Mouse (Mus musculus) embryo, embryonic 9.5 days (tissue): Measurements from ENCODE around the gene Ccnyl1.

ENCODE experiments used
- DNase-seq: peaks from one replicate; pipeline ENCODE4 v3.0.0-alpha.2; 2017; ENCODE audit errors: extremely low spot score

The Ccnyl1 gene

DNA sequence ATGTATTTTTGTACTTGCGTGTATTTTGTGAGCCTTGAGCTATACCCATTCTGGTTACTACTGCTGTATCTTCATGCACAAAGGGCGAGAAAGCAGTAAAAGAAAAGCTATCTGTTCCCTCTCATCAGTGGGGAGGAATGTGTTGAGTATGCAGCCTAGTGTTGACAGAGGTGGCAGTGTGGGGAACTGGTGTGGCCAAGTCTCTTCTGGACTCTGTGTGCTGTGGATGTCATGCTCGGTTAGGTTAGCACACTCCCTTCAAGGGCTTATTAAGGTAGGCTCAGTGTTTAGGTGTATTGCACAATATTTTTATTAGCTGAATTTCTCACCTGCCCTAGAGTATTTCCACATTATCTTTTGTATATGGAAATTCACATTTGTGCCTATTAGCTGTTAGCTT is 11.5 kb downstream of the Ccnyl1 start:
- no peak for DNase-seq

DNA sequence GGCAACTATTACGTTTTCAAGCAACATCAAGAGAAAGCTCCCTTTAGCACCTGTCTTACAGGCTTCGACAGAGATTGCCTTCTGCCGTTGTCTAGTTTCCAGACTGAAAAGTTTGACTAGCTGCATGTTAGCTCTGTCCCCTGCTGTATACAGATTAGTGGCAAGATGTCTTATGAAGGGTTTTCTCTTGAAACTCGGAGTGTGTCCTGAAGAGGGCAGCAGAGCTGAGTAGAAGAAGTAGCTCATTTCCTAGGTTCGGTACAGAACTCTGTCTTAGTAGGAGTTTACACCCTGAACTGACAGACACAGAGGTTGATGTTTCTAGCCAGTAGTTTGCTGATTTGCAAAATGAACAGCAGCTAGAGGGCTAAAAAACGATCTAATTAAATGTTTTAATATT is 15.0 kb downstream of the Ccnyl1 start:
- DNase-seq: peak; percentile 33

GRCm38 (mm10) chr1:64706610-64707009 is 16.4 kb downstream of the Ccnyl1 start:
- no peak for DNase-seq

GRCm38 (mm10) chr1:64709891-64710290 is 19.6 kb downstream of the Ccnyl1 start:
- DNase-seq: no peak

GRCm38 (mm10) chr1:64712006-64712760 is 21.9 kb downstream of the Ccnyl1 start:
- DNase-seq: no peak

GRCm38 (mm10) chr1:64715458-64715857 is 25.2 kb downstream of the Ccnyl1 start:
- no peak for DNase-seq

GRCm38 (mm10) chr1:64716589-64717304 is 26.5 kb downstream of the Ccnyl1 start:
- no peak for DNase-seq

DNA sequence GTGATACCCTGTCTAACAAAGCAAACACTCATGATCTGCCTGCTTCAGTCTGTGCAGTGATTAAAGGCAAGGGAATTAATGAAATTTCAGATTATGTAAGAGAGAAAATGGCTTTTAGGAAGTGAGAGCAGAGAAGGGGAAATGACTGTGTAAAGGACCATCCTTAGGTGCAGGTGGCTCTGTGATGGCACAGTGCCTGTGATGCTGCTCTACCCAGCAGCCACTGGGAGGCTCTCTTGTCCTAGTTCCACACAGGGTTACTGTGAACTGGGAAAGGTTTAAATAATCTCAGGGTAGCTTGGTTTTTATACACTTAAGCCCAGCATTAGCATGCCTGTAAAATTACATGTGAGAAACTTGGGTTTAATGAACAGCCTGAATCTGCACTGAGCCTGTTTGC is 27.2 kb downstream of the Ccnyl1 start:
- no peak for DNase-seq

DNA sequence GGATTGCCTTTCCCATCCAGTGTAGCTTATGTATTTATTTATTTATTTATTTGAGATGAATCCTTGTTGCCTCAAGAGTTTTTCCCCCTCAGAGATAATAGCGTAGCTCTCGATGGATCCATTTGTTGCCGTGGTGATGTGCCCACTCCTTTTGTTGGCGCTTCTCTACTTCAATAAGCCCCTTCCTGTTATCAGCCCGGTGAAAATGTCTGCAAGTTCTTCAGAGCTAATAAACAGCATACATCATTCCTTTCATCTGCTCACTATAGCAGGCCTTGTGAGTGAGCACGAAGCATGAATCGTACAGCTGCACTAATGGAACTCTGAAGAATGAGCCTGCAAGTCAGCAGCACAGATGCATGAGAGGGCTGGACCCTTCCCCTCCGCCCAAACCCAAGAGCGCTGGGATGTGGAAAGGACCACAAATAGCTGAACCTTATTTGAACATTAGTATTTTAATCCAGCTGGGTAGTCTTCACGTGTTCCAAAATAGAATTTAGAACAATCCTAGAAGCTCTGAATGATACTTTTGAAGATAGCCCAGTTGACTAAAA is 30.9 kb downstream of the Ccnyl1 start:
- no peak for DNase-seq

DNA sequence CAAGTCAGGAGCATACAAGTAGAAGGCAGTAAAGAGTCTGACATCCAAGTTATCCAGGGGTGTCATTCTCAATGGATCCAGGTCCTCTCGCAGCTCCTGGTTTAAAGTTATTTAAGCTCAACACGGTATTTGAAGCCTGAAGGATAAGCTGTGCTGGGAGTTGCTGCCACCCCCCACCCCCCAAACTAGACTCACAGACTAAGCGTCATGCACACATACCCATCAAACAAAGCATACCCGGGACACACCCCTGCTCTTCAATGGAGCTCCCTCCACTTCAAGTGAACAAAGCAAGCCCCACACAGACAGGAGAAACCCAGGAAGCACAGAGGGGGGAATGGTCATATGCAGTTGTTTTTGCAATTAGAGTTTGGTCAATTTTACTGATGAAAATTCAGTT is 39.8 kb downstream of the Ccnyl1 start:
- DNase-seq: no peak

- DNase-seq: no peak
Observed at GRCm38 (mm10) chr1:64731341-64732020, 41.2 kb downstream of the Ccnyl1 start.

DNA sequence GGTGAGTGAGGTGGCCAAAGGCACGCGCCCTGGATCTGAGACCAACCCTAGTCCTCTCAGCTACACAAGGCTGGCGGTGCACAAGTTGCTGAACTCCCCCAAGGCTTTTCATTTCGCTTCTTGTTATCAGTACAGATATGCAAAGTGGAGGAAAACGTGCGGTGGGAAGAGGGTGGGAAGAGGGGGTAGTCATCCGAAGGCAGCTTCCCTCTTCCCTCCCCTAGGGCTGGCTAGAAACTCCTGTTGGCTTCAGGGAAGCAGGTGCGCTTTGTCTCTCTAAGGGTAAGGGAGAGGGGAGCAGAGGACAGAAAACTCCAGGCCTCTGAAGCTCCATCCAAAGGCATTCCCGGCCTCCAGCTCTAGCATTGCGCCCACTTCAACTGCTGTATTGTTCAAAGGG is 41.9 kb downstream of the Ccnyl1 start:
- DNase-seq: no peak

GRCm38 (mm10) chr1:64732637-64733200 is 42.5 kb downstream of the Ccnyl1 start:
- no peak for DNase-seq

GRCm38 (mm10) chr1:64733453-64734245 is 43.4 kb downstream of the Ccnyl1 start:
- DNase-seq: no peak

DNA sequence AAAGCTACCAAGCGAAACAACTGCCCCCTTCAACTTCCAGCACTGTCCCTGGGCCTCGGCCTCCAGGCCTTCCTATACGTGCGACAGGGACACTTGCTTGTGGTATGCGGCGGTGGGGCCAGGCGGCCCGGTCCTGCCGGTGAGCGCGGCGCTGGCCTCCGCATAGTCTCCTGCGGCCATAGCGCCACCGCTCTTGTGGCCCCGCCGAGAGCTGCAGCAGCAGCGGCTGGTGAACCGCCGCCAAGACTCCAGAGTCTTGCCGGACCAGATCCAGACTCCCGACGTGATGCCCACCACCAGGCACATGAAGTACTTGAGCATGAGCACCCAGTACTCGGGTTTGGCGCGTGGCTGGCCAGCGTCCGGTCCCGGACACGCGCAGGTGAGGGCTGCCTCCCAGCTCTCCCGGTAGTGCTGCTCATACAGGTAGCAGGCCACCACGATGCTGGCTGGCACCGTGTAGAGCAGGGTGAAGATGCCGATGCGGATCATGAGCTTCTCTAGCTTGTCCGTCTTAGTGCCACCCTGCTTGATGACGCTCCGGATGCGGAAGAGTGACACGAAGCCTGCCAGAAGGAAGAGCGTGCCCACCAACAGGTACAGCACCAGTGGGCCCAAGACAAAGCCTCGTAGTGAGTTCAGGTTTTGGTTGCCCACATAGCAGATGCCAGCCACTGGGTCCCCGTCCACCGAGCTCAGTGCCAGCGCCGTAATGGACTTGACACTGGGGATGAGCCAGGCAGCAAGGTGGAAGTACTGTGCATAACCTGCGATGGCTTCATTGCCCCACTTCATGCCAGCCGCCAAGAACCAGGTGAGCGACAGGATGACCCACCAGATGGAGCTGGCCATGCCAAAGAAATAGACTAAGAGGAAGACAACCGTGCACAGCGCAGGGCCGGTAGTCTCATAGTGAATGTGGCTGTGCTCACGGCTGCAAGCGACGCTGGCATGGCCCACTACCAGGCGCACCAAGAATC is 44.8 kb downstream of the Ccnyl1 start:
- peak; percentile 59 for DNase-seq

GRCm38 (mm10) chr1:64735781-64736680 is 45.8 kb downstream of the Ccnyl1 start:
- peak; percentile 71 for DNase-seq

DNA sequence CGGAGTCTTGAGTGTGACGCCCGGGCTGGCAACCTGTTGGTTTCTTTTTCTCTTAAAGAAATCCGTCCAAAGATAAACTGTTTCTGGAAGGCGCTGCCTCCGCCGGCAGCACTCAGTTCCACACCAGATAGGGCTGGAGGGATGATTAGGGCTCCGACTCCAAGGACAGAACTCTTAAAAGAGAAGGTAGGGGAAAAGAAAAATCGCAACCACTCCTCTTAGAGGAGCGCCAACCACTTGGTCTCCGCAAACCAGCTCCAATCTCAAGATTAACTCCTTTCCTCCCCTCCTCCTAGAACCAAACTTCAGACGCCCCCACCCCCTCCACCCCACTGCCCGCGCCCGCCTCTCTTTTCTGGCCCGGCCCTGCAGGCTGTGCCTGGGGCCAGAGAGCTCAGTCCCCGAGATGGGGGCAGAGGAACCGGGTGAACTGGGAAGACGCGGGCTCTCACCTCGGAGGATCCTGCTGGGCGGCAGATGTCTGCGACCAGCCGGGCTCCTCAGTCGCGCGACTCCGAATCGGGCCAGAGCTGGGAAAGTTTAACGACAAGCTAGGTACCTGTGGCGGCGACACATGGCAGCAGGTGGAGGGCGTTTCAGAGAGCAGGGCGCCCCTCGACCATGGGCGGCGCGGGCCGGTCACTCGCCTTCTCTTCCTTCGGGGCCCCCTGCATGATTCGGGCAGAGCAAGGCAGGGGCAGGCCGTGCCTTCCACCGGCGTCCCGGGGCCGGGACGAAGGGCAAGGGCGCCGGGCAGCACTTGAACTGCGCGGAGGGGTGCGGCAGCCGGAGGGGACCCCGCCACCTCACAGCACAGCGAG is 46.6 kb downstream of the Ccnyl1 start:
- DNase-seq: no peak

DNA sequence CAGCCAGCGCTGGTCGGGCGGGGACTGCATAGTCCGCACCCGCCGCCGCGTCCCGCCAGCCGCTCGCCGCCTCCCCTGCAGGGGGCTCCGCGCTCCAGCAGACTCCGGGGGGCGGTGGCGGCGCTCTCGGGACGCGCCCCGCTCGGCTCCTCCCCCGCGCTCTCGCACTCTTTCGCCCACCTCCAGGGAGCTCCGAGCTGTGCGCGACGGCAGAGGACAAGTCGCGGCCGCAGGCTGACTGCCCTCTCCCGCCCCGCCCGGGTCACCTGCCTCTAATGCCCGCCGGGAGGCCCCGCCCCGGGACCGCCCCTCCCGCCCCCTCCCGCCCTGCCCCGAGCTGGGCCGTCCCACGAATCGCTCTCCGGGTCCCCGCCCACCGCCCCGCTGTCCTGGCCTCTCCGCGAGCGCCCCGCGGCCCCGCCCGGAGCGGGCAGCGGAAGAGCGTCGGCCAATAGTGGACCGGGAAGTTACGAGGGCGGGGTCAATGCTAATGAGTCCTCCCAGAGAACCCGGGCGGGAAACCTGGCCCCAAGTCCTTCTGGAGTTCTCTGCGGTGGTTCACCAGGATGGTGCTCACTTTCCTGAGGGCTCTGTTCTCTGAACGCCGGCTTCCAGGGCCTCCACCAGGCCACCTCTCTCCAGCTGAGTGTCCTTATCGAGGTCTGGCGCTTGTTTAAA is 47.4 kb downstream of the Ccnyl1 start, which contains the start of gene Fzd5:
TSS of gene Fzd5 (minus strand) at position 250 of the 678 bp plus-strand sequence.
- peak; percentile 98 for DNase-seq
